16 mouse cellular contexts compared by ENCODE assay signal in the genomic region with DNA sequence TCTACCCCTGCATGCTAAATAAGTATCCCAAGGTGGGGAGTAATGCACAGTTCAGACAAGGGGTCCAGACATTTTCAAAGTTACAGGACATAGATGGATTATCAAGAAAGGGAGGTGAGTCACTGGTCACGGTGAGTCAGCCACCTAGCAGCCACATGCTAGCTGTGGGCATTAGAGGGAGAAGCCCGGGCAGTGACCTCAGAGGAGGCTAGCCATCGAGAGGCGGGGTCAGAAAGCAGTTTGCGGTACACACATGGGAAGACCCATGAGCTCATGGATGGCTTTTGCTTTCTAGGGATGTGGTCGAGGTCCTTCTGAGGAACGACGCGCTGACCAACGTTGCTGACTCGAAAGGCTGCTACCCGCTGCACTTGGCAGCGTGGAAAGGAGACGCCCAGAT.
DNase-seq lines count a peak whose midpoint lies in the region; ATAC-seq lines count a peak whose summit lies in the region.
"Had no signal": no experiment of that assay in that cellular context is flagged by ENCODE, and none has a peak within 500 bp of the region (broad histone marks: within the 10 kb centered on the region; RNA-seq: fewer than 3 reads in every experiment).

No protein-coding gene starts in this region.

- no peak for ATAC-seq in CD4-positive, CD25-positive, alpha-beta regulatory T cell, adult 4 months
- ATAC-seq: lung, postnatal 0 days; midbrain, embryonic 16.5 days had no signal

- peak; percentile 77 for DNase-seq in adrenal gland, adult 2 months
- no peak for DNase-seq in adrenal gland, postnatal 10 days
- DNase-seq in 3134 (ENCODE audit: extremely low read depth, insufficient read length, low spot score) (peak; percentile 61), MN1 (ENCODE audit: low spot score) (peak; percentile 66)
- DNase-seq in adrenal gland, postnatal 36 days: peak; percentile 74 to 75
- no peak for DNase-seq in testis, postnatal 10 days (ENCODE audit: low spot score)
- DNase-seq: B cell, adult 2 months; cerebellum, adult 18-20 months; cerebellum, postnatal 36 days; forebrain, postnatal 0 days; heart, postnatal 14 days; layer of hippocampus, postnatal 36 days; liver had no signal

Comparison
In these comparisons a context has a peak if more than half of its experiments do, and no peak if none do; other contexts are left out.
1. DNase-seq: peak in adrenal gland, adult 2 months (single experiment), 3134 (single experiment), MN1 (single experiment) and adrenal gland, postnatal 36 days (2 of 2); none in adrenal gland, postnatal 10 days (single experiment) and testis, postnatal 10 days (single experiment).